Mouse (Mus musculus) embryonic facial prominence, embryonic 14.5 days (tissue): Measurements from ENCODE around the gene Tacc2. TPM values are rescaled to one million over a fixed set of nuclear protein-coding genes. Genes with fewer than 3 reads are reported as not detected.

Experiments
- ATAC-seq: fragments of 200-750 bp; cut with Nextera tagmentation; 2 replicates; pipeline ENCODE4 v1.8.0; 2017; ENCODE audit warnings: low read depth, moderate number of reproducible peaks, moderate TSS enrichment
- DNase-seq: peaks from one replicate; pipeline ENCODE4 v3.0.0-alpha.2; 2015; ENCODE audit warnings: low spot score
- H3K27ac ChIP-seq: fragments of 300-500 bp; sonication (generic); replicated peaks from 2 replicates; pipeline ENCODE4 v1.5.1; 2014; ENCODE audit warnings: low read depth, mild to moderate bottlenecking, low read length, moderate library complexity
- H3K27me3 ChIP-seq: fragments of 300-500 bp; sonication (generic); replicated peaks from 2 replicates; pipeline ENCODE4 v1.6.1; 2014; ENCODE audit warnings: low read length; ENCODE audit not compliant: control insufficient read depth, insufficient read depth
- H3K36me3 ChIP-seq: fragments of 300-500 bp; sonication (generic); 2 replicates; pipeline ENCODE4 v1.6.1; 2014; ENCODE audit warnings: low read length, mixed read lengths; ENCODE audit not compliant: control insufficient read depth, insufficient read depth
- H3K4me1 ChIP-seq: fragments of 300-500 bp; sonication (generic); 2 replicates; pipeline ENCODE4 v1.6.1; 2014; ENCODE audit warnings: antibody characterized with exemption, low read length; ENCODE audit not compliant: control insufficient read depth, insufficient read depth
- H3K4me2 ChIP-seq: fragments of 300-500 bp; sonication (generic); 2 replicates; pipeline ENCODE4 v1.6.1; 2014; ENCODE audit warnings: low read depth, mild to moderate bottlenecking, low read length, moderate library complexity, mixed read lengths
- H3K4me3 ChIP-seq: fragments of 300-500 bp; sonication (generic); 2 replicates; pipeline ENCODE4 v1.5.1; 2014; ENCODE audit warnings: low read depth, mild to moderate bottlenecking, low read length
- H3K9ac ChIP-seq: fragments of 300-500 bp; sonication (generic); 2 replicates; pipeline ENCODE4 v1.6.1; 2014; ENCODE audit warnings: low read depth, mild to moderate bottlenecking, low read length, moderate library complexity, mixed read lengths
- H3K9me3 ChIP-seq: fragments of 300-500 bp; sonication (generic); 2 replicates; pipeline ENCODE4 v1.6.1; 2016; ENCODE audit warnings: low read length; ENCODE audit not compliant: control insufficient read depth
- WGBS: fragments of 180-500 bp; shearing (Covaris S2); extraction: QIAGEN DNeasy Blood & Tissue Kit; methylation state at CpG from one replicate; pipeline ENCODE4 v1.1.7; 2014; 5-methylcytosine and 5-hydroxymethylcytosine counted together
- polyA plus RNA-seq: library from polyadenylated mRNA; unstranded; fragments of >200 nt; fragmentation: Nextera tagmentation; extraction: Ambion mirVana; gene quantifications from 2 replicates; pipeline ENCODE4 v1.2.1, GENCODE M21; 2014

Gene Tacc2
- polyA plus RNA-seq, 1 experiment from 2014 or later: 44.4 TPM

- Histone ChIP-seq H3K4me2 (peak overlapping the region; percentile 87), H3K9me3 (0 out of 2 replicates have a peak, but pooled peaks cover 4% of the 10 kb centered on the region), H3K4me1 (peaks cover 11% of the 10 kb centered on the region), H3K9ac (peak overlapping the region; percentile 98), H3K4me3 (peak overlapping the region; percentile 94), H3K27ac (peak overlapping the region; percentile 99; the same call in 1 of the 2 replicates), H3K36me3 (peaks cover 41% of the 10 kb centered on the region), H3K27me3 (no peaks in the 10 kb centered on the region)
- DNase-seq (no peak), ATAC-seq (no peak)
- 49% methylated on average over 3 of the region's 3 CpGs for WGBS
Measured at GRCm38 (mm10) chr7:130545893-130546292, 31.3 kb upstream of the Tacc2 start.

- H3K36me3 ChIP-seq: peaks cover 38% of the 10 kb centered on the region
- WGBS: 3% methylated on average over 7 of the region's 7 CpGs
- H3K4me1 ChIP-seq: peaks cover 11% of the 10 kb centered on the region
- DNase-seq (no peak), ATAC-seq (no peak)
- H3K27ac ChIP-seq: peak overlapping the region; percentile 99
- H3K27me3 ChIP-seq: no peaks in the 10 kb centered on the region
- H3K9ac ChIP-seq: peak overlapping the region; percentile 98
- peak overlapping the region; percentile 87 for H3K4me2 ChIP-seq
- H3K9me3 ChIP-seq: 0 out of 2 replicates have a peak, but pooled peaks cover 4% of the 10 kb centered on the region
- H3K4me3 ChIP-seq: peak overlapping the region; percentile 94
Measured at GRCm38 (mm10) chr7:130546421-130546790, 30.8 kb upstream of the Tacc2 start.

- Histone ChIP-seq H3K4me1 (peaks cover 11% of the 10 kb centered on the region), H3K4me3 (peak overlapping the region; percentile 94), H3K36me3 (peaks cover 32% of the 10 kb centered on the region), H3K9ac (peak overlapping the region; percentile 98), H3K27ac (peak overlapping the region; percentile 99), H3K9me3 (0 out of 2 replicates have a peak, but pooled peaks cover 4% of the 10 kb centered on the region), H3K27me3 (no peaks in the 10 kb centered on the region), H3K4me2 (peak overlapping the region; percentile 87)
- DNase-seq (peak; percentile 96), ATAC-seq (peak; percentile 95)
- WGBS: under 1% methylated on average over 43 of the region's 84 CpGs
Measured at GRCm38 (mm10) chr7:130546791-130547484, 30.3 kb upstream of the Tacc2 start.

- Histone ChIP-seq H3K4me1 (peaks cover 11% of the 10 kb centered on the region), H3K4me3 (peak overlapping the region; percentile 94), H3K36me3 (peaks cover 25% of the 10 kb centered on the region), H3K27me3 (no peaks in the 10 kb centered on the region), H3K9me3 (0 out of 2 replicates have a peak, but pooled peaks cover 4% of the 10 kb centered on the region), H3K27ac (peak overlapping the region; percentile 99; the same call in 1 of the 2 replicates), H3K9ac (no peak overlapping the region), H3K4me2 (peak overlapping the region; percentile 5; the same call in 1 of the 2 replicates)
- WGBS: 82% methylated on average over 12 of the region's 12 CpGs
- ATAC-seq (no peak), DNase-seq (no peak)
Measured at GRCm38 (mm10) chr7:130547635-130548175, 29.5 kb upstream of the Tacc2 start.

- H3K4me1 ChIP-seq: no peaks in the 10 kb centered on the region
- H3K27ac ChIP-seq: no peak overlapping the region
- no peaks in the 10 kb centered on the region for H3K27me3 ChIP-seq
- 65% methylated on average over 5 of the region's 5 CpGs for WGBS
- no peak overlapping the region for H3K9ac ChIP-seq
- DNase-seq (peak; percentile 48), ATAC-seq (0 out of 2 replicates have a peak, but pooled peaks have one; percentile 26)
- H3K36me3 ChIP-seq: no peaks in the 10 kb centered on the region
- no peak overlapping the region for H3K4me2 ChIP-seq
- no peak overlapping the region for H3K4me3 ChIP-seq
- H3K9me3 ChIP-seq: 0 out of 2 replicates have a peak, but pooled peaks cover 4% of the 10 kb centered on the region
Measured at GRCm38 (mm10) chr7:130552780-130553179, 24.5 kb upstream of the Tacc2 start.

- ATAC-seq (no peak), DNase-seq (no peak)
- Histone ChIP-seq H3K9me3 (0 out of 2 replicates have a peak, but pooled peaks cover 4% of the 10 kb centered on the region), H3K9ac (no peak overlapping the region), H3K36me3 (no peaks in the 10 kb centered on the region), H3K27me3 (no peaks in the 10 kb centered on the region), H3K27ac (no peak overlapping the region), H3K4me3 (no peak overlapping the region), H3K4me2 (no peak overlapping the region), H3K4me1 (no peaks in the 10 kb centered on the region)
- WGBS: 48% methylated on average over 4 of the region's 4 CpGs
Measured at GRCm38 (mm10) chr7:130553321-130553720, 23.9 kb upstream of the Tacc2 start.

GRCm38 (mm10) chr7:130555597-130555996, 21.6 kb upstream of the Tacc2 start:
- no peak for ATAC-seq
- no peaks in the 10 kb centered on the region for H3K36me3 ChIP-seq
- no peak overlapping the region for H3K4me3 ChIP-seq
- H3K4me1 ChIP-seq: no peaks in the 10 kb centered on the region
- H3K27ac ChIP-seq: no peak overlapping the region
- WGBS: 62% methylated on average over 5 of the region's 5 CpGs
- H3K9me3 ChIP-seq: no peaks in the 10 kb centered on the region
- H3K9ac ChIP-seq: no peak overlapping the region
- H3K27me3 ChIP-seq: no peaks in the 10 kb centered on the region
- DNase-seq: no peak
- no peak overlapping the region for H3K4me2 ChIP-seq

GRCm38 (mm10) chr7:130558592-130558991, 18.6 kb upstream of the Tacc2 start:
- DNase-seq (no peak), ATAC-seq (no peak)
- Histone ChIP-seq H3K4me3 (no peak overlapping the region), H3K4me2 (no peak overlapping the region), H3K27me3 (no peaks in the 10 kb centered on the region), H3K9ac (no peak overlapping the region), H3K4me1 (no peaks in the 10 kb centered on the region), H3K36me3 (no peaks in the 10 kb centered on the region), H3K27ac (no peak overlapping the region), H3K9me3 (no peaks in the 10 kb centered on the region)
- WGBS: 81% methylated on average over 4 of the region's 4 CpGs
